Mouse (Mus musculus) liver, embryonic 14.5 days (tissue): ENCODE data around the gene Ptbp3.

Experiments
- CTCF ChIP-seq: IDR thresholded peaks from 2 replicates; pipeline ENCODE4 v1.5.1; 2016; ENCODE audit warnings: antibody characterized with exemption, low read depth, control low read depth
- EP300 ChIP-seq: IDR thresholded peaks from 2 replicates; pipeline ENCODE4 v1.6.1; 2016; ENCODE audit warnings: antibody characterized with exemption, low read depth

DNA sequence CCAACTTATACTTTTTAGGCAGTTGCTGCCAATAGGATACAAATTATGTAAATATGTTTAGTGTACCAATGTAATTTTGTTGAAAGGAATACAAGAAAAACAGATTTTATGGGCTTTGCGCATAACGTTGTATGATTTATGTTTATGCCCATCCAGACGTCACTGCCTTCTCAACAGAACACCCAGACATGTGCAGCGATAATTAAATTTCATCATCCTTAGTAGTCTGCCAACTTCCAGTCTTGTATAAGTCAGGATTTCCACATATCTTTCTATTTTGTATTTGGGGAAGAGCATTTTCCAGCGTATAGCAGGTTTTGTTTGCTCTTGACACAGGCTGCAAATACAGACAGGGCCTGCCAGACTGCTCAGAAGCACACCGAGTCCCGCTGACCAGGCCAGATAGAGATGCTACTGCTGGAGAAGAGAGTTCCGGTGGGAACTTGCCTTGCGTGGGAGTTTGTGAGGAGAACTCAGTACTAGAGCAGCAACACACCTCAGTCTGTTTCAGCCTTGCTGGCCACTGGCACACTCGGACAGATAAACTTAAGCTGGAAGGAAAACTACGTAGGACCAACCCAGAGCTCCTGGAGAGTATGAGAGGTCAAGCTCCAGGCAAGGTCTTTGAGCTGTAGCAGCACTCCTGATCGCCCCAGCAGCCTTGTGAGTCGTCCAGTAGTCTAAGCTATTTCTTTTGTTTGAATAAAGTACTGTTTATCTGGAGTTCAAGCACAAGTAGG is 89.8 kb downstream of the Ptbp3 start:
- TF ChIP-seq EP300 (no peak), CTCF (no peak)
